In genomic region chr9:33062476-33062875, GRCm38 (mm10) we compare ENCODE assay signal across 9 mouse cellular contexts.
DNase-seq lines count a peak whose midpoint lies in the region; ATAC-seq and TF ChIP-seq lines count a peak whose summit lies in the region.
"Had no signal": no experiment of that assay in that cellular context is flagged by ENCODE, and none has a peak within 500 bp of the region (broad histone marks: within the 10 kb centered on the region; RNA-seq: fewer than 3 reads in every experiment).

No protein-coding gene starts in this region.

- H3K9ac ChIP-seq in lung, postnatal 0 days (replicated peaks; ENCODE audit: low read depth), result no peak overlapping the region
- H3K9ac ChIP-seq in neural tube, embryonic 15.5 days (replicated peaks), result no peak overlapping the region
- no peak overlapping the region for H3K9ac ChIP-seq in liver, embryonic 12.5 days

- DNase-seq in lung, postnatal 0 days (ENCODE audit: low spot score), result peak; percentile 12
- no peak for DNase-seq in lung, postnatal 25 days (ENCODE audit: low spot score)
- DNase-seq in gastrocnemius, adult 2 months, result peak; percentile 44
- DNase-seq in left cerebral cortex, adult 9 months (ENCODE audit: low spot score in 2 of 2), result peak; percentile 5 to 41
- DNase-seq in thymus, postnatal 36 days, result no peak
- no peak for DNase-seq in adrenal gland, postnatal 4 days (ENCODE audit: low spot score in 2 of 2)

- no peak overlapping the region for H3K4me3 ChIP-seq in lung, postnatal 0 days (ENCODE audit: low read depth, low read length)
- no peak overlapping the region for H3K4me3 ChIP-seq in gastrocnemius, adult 2 months
- no peak overlapping the region for H3K4me3 ChIP-seq in neural tube, embryonic 15.5 days (replicated peaks)
- no peak overlapping the region for H3K4me3 ChIP-seq in liver, embryonic 12.5 days
- H3K4me3 ChIP-seq: megakaryocyte, embryonic 14.5 days had no signal

- 79% methylated on average over 4 of the region's 4 CpGs for WGBS in lung, postnatal 0 days
- WGBS in neural tube, embryonic 15.5 days, result 16% methylated on average over 4 of the region's 4 CpGs
- 78% methylated on average over 4 of the region's 4 CpGs for WGBS in liver, embryonic 12.5 days (ENCODE audit: insufficient replicate concordance)

- TF ChIP-seq EP300 in lung, postnatal 0 days (IDR thresholded peaks at IDR 0.05), result no peak

- no peak overlapping the region for H3K27ac ChIP-seq in lung, postnatal 0 days (ENCODE audit: low read length)
- H3K27ac ChIP-seq in gastrocnemius, adult 2 months, result no peak overlapping the region
- 0 out of 2 replicates have a peak overlapping the region, but pooled peaks have one; percentile 2 for H3K27ac ChIP-seq in neural tube, embryonic 15.5 days (replicated peaks)
- no peak overlapping the region for H3K27ac ChIP-seq in liver, embryonic 12.5 days

- H3K36me3 ChIP-seq in lung, postnatal 0 days (ENCODE audit: insufficient read depth, low read length), result no peaks in the 10 kb centered on the region
- H3K36me3 ChIP-seq in neural tube, embryonic 15.5 days, result no peaks in the 10 kb centered on the region
- no peaks in the 10 kb centered on the region for H3K36me3 ChIP-seq in liver, embryonic 12.5 days

- TF ChIP-seq CTCF in lung, postnatal 0 days (IDR thresholded peaks at IDR 0.05), result no peak
- TF ChIP-seq CTCF in gastrocnemius, adult 2 months (IDR thresholded peaks at IDR 0.05), result no peak

- H3K4me1 ChIP-seq in lung, postnatal 0 days (ENCODE audit: insufficient read depth, low read depth, low read length), result no peaks in the 10 kb centered on the region
- H3K4me1 ChIP-seq in neural tube, embryonic 15.5 days, result peaks cover 9% of the 10 kb centered on the region
- H3K4me1 ChIP-seq in liver, embryonic 12.5 days, result no peaks in the 10 kb centered on the region
- H3K4me1 ChIP-seq: megakaryocyte, embryonic 14.5 days had no signal

- no peaks in the 10 kb centered on the region for H3K27me3 ChIP-seq in lung, postnatal 0 days (replicated peaks; ENCODE audit: insufficient read depth, low read length)
- peaks cover 26% of the 10 kb centered on the region for H3K27me3 ChIP-seq in neural tube, embryonic 15.5 days (replicated peaks)
- no peaks in the 10 kb centered on the region for H3K27me3 ChIP-seq in liver, embryonic 12.5 days (replicated peaks)
- H3K27me3 ChIP-seq: megakaryocyte, embryonic 14.5 days had no signal

- no peak overlapping the region for H3K4me2 ChIP-seq in lung, postnatal 0 days (replicated peaks; ENCODE audit: low read depth, low read length)
- H3K4me2 ChIP-seq in neural tube, embryonic 15.5 days, result no peak overlapping the region
- no peak overlapping the region for H3K4me2 ChIP-seq in liver, embryonic 12.5 days

- intact Hi-C loops in gastrocnemius, adult 2 months (cut with DNase I), result no loop called here

- no peaks in the 10 kb centered on the region for H3K9me3 ChIP-seq in lung, postnatal 0 days (ENCODE audit: low read length)
- H3K9me3 ChIP-seq in neural tube, embryonic 15.5 days (replicated peaks), result no peaks in the 10 kb centered on the region
- no peaks in the 10 kb centered on the region for H3K9me3 ChIP-seq in liver, embryonic 12.5 days (replicated peaks)
- H3K9me3 ChIP-seq: megakaryocyte, embryonic 14.5 days had no signal

- no peak for ATAC-seq in lung, postnatal 0 days
- ATAC-seq in neural tube, embryonic 15.5 days (ENCODE audit: low FRiP score), result peak; percentile 90
- no peak for ATAC-seq in liver, embryonic 12.5 days

Comparison
In these comparisons a context has a peak if more than half of its experiments do, and no peak if none do; other contexts are left out.
1. DNase-seq: peak in lung, postnatal 0 days (single experiment), gastrocnemius, adult 2 months (single experiment) and left cerebral cortex, adult 9 months (2 of 2); none in lung, postnatal 25 days (single experiment), thymus, postnatal 36 days (0 of 2) and adrenal gland, postnatal 4 days (0 of 2).